Mouse (Mus musculus): ENCODE measurements around the gene Hdac4. TPM values are rescaled to one million over a fixed set of nuclear protein-coding genes. Genes with fewer than 3 reads are reported as not detected.

Gene Hdac4
- total RNA-seq, 2 experiments from 2014 or later, result 13.3 to 19.0 TPM

DNA sequence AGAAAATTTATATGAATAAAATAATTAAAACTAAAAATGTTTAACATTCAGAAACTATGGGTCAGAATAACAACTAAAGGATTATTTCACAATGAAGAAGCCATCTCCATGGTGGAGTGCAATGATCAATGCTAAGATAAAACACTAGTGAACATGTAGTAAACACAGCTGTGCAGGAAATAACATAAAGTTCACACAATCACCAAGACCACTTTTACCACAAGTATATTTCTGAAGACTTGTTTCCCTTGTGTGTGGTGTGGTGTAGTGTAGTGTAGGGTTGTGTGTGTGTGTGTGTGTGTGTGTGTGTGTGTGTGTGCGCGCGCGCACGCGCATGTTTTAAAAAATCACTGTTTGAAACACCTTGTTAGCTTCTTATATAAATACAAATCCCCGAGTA lies 126.0 kb downstream of the Hdac4 start:
- ATAC-seq (ENCODE audit: poor library complexity, severe bottlenecking), result no peak

DNA sequence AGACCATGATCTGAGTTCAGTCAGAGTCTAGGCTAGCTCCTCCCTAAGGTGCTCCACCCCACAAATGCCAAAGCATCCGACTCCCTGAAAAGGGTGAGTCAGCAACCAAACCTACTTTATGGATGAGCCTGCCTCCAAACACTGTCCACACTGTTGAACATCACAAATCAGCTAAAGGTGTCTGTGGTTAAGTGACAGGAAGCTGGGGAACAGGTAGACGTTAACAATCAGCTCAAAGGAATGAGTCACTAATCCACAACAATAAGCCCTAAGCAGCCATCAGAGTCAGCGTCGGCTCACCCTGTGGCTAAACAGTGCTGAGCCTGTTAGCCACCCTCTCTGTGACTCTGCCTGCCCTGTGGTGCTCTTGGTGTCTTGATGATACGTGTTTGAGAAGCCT lies 131.2 kb downstream of the Hdac4 start:
- peak; percentile 43 for ATAC-seq (ENCODE audit: poor library complexity, severe bottlenecking)

DNA sequence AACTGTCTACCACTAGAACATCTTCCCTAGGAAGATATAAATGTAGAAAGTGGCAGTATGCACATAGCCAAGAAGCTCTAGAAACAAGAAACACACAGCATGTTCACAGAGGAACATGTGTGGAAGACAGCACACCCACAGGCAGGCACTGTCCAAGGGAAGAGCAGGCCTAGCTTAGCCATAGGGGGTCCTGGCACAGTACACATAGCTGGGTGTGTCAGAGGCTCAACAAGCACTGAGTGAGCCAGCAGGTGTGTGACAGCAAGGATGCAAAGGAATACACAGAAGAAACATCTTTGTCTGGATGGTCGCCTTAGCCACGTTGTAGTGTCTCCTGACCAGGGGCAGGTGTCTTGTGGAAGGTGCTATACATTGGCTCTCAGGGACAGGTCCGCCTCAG lies 132.2 kb downstream of the Hdac4 start:
- no peak for ATAC-seq (ENCODE audit: poor library complexity, severe bottlenecking)

DNA sequence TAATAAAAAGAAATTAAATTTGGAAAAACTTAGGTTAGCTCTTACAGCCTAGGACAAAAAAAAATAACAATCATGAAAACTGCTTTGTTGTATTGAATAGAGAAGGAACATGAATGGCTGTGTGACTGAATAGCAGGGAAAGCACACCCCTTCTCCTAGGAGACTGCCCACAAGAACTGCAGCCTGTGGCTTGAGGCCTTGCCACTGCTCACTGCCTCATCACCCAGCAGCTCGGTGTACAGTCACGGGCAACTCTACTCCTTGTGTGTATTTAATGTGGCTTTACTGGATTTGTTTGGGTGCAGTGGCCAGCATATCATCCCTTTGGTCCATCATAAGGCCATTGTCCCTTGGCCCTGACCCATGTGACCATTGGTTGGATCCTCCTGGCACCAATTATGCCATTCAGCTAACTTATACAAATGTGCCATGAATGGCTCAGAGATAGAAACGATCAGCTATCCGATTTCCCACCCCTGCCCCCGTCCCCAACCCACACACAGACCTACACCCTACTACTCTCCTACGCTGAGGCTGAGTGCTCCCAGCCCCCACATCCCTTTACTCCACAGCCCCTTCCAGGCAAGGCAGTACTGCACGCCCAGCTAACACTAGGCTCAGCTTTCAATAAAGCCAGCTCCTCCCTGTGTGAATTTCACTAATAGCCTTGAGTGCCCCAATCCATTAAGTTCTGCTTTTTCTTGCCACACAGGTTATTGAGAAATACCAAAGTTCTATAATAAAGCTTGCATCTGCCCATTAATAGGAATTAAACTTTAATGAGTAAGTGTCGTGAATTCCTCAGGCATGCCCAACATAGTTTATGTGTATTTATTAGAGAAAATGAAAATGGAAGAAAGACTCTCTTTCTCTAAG lies 134.1 kb downstream of the Hdac4 start:
- peak; percentile 64 for ATAC-seq (ENCODE audit: poor library complexity, severe bottlenecking)

DNA sequence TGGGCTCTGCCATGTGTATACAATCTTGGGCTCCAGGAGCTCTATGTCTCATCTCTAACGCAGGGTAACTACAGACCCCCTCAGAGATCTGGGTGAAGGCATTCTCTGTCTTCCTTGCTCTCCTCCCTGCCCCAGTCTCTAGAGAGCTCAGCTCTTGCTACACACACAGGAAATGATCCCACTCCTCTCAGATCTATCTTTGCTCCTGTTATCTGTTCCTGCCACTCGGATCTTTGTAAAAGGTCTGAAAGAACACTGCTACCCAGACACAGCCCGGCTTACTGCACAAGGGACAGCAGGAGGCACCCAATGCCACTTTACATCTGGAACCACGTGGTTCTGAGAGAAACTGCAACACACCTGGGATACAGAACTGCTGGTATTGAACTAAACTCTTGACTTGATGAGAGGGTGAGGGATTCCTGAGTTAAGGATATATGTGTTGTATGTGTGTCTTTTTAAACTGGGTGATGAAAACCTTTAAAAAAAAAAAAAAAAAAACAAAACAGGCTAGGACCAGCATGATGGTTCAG lies 134.9 kb downstream of the Hdac4 start:
- ATAC-seq (ENCODE audit: poor library complexity, severe bottlenecking), result no peak

DNA sequence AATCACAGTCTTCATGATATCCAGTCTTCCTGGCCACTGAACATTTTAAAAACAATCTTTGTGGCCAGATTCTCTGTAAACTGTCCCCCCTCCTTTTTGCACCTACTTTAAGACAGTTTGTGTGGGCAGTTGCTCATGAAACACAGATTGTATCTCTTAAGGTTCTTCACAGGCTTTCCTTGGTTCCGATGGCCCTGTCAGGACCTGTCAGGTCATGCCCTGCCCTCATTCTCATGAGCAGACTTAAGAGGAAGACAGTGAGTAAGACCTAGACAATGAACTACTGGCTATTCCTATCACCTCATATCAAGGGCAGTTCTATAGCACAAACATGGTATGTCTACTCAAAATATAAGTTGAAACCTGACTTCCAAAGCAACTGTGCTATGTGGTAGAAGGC lies 135.9 kb downstream of the Hdac4 start:
- ATAC-seq (ENCODE audit: poor library complexity, severe bottlenecking), result no peak

DNA sequence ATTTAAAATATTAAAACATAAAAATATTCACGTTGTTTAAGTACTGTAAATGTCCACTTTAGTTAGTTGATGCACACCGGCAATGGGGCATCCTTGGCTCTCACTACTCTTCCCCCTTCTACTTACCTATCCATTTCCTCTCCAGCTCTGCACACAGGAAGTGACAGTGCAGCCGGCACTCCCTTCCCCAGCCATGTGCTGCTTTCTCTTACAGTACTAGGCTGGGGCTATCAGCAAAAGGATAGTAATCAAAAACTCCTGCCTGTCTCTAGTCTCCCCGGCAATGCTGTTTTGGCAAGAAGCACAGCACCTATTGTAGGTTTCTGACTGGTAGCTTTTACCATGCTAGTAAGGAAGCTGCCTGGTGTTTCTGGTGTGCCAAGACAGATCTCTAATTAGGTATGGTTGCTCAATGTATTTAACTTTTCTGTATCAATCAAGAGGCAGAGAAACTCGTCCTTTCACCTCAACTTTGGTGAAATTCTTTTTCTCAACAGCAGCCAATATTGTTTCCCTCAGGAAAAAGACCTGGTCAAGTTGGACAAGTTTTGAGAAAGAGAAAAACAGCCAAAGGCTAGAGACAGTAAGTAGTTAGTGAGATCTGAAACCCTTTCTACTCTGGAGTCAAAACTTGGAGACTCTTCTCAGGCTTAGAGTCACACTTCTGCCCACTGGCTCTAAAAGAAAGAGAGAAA lies 136.6 kb downstream of the Hdac4 start:
- ATAC-seq (ENCODE audit: poor library complexity, severe bottlenecking), result peak; percentile 88

DNA sequence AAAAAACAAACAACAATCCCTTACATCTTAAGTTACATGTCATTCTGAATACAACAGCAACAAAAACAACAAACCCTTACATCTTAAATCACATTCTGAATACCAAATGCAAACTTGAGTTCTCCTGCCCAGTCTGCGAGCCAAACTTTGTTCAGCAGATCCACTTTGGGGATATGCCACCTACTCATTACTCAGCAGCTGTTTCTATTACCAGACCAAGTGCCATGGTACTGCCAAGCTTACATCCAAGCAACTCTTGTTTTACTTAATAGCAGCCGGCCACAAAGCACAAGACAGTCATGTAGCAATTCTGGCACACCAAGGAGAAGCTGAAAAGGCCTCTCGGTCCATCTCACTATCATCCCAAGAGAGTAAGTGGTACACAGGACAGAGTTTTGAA lies 138.4 kb downstream of the Hdac4 start:
- ATAC-seq (ENCODE audit: poor library complexity, severe bottlenecking), result no peak

DNA sequence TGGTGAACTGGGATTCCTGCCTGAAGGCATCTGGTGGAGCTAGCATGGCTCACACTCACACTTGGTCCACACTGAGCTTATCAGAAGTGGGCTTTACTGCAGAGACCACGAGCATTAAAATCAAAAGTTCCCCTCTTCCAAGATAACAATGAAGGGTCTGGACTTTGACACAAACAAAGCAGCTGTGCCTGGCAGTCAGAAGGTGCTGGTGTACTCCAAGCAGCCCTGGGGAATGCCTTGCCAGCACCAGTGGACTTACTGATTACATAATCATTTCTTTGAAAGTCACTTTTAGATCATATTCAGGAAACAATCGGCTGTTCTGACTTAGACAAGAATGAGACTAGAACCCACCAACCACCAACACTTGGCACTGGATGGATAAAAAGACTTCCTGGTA lies 140.3 kb downstream of the Hdac4 start:
- ATAC-seq (ENCODE audit: poor library complexity, severe bottlenecking), result no peak

DNA sequence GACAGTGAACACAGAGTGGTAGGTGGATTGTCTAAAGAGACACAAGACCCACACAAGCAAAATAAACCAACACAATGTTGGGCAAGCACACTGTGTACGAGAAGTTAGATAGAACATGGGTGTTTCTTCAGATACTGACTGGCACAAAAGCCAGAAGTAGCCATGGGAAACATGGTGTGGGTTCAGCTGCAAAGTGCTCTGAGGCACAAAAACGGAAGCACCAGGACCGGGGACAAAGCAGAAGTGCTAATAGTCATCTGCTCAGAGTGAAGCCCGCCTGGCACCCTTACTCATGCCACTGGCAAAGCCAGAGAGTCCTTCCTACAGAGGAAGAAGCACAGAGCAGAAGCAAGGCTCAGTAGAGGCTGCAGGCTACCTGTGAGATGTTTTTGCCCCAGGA lies 143.3 kb downstream of the Hdac4 start:
- ATAC-seq (ENCODE audit: poor library complexity, severe bottlenecking), result peak; percentile 66

DNA sequence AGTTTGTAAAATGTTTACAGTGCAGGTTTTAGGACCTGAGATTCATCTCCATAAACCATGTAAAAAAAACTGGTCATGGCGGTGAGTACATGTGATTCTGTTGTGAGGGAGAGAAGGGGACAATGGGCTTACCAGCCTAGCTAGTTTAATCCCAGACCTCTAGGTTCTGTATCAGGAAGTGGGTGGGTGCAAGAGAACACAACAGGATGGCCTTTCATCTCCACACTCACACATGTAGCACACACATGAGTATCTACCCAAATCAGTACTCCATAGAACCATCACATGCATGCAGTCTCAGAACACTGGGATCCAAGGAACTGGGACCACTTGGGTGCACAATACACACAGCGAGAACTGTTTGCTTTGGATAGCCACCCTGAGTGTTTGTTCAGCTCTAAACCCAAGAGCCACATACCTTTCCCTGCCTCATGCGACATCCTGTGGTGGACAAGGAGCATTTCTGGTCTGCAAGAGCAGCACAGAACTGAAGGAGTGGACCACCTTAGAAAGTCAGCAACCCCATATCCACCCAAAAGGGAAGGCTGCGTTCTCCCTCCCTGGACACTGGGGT lies 143.9 kb downstream of the Hdac4 start:
- peak; percentile 1 for ATAC-seq (ENCODE audit: poor library complexity, severe bottlenecking)

DNA sequence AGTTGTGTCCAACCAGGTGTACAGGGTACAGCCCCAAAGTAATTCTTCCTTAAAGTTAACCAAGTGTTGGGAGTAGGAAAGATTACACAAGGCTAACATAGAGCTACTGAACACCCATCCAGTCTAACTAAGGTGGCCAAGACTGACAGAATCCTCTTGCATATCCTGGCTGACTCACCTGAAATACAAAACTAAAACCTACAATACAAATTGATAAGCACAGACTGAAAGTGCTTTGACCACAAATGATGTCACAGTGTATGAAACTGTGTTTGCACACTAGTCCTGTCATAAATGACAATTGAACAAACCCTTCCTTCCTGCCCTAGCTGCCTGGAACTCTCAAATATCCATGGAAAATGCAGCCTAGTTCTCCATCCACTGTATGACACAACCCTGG lies 144.5 kb downstream of the Hdac4 start:
- no peak for ATAC-seq (ENCODE audit: poor library complexity, severe bottlenecking)

DNA sequence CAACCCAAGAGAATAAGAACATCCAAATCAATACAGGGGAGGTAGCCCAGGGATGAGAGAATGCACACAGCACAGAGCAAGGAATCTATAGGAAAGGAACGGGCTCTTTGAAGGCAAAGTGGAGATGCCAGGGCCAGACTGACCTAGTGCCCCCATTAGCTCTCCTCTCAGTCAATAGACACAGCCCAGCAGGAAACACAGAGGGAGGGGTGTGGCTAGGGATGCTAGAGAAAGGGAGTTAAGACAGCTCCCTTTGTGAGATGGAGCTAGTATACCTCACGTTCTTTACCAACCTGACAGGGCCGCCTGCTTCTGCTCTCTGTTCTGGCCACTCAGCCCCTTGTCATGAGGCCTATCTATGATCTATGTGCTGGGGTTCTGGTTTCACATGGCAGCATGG lies 144.9 kb downstream of the Hdac4 start:
- ATAC-seq (ENCODE audit: poor library complexity, severe bottlenecking), result no peak

DNA sequence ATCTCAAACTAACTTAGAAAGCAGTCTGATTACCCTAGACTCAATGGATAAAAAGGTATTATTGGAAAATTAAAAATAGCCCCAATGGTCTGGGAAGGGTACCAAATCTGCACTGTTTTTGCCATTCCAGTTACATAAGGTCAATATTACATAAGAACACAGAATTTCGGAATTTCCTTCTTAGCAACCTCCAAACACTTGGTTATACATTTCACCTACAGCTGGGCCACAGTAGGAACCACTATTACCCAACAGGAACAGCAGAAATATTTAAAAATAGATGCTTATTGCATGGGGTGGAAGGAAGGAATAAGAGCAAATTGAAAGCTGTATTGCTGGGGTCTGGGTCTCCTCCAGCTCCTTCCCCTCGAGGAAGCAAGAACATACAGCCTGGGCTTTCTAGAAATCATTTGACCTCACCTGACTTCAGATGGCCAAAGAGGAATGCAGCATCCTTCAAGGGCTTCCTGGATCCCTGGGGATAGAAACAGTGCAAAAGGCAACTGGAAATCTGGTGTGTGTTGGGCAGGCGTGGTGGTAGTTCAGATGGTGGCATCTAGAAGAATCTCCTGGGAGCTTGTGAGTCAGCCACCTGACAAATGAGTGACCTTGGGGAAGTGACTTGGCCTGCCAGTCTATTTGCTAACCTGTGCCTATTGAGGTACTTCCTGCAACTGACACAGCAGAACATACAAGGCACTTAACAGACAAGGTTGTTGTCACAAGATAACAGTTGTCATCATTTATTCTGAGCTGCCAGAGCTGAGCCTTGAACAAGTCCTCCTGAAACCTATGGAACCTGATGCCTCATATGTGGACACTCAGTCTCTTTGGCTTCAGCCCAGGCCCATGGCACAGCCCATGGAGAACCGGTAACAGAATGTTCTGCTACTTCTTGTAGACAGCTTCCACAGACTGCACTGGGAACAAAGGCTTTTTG lies 146.8 kb downstream of the Hdac4 start:
- peak; percentile 70 for ATAC-seq (ENCODE audit: poor library complexity, severe bottlenecking)

DNA sequence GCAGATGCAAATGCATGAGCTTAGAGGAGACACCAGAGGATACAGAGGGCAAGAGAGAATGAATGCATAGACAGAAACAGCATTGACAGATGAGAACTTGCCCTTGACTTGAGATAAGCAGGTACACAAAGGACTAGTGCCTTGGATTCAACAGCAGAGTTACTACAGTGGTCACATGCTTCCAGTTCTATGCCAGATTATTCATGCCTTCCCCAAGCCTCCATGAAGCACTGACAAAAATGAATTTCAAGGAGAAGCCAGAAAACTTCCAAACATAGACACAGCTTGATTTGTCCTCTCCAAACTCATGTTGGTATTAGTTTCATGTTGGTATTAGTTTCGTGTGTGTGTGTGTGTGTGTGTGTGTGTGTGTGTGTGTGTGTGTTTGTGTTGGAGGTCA lies 149.8 kb downstream of the Hdac4 start:
- no peak for ATAC-seq (ENCODE audit: poor library complexity, severe bottlenecking)

DNA sequence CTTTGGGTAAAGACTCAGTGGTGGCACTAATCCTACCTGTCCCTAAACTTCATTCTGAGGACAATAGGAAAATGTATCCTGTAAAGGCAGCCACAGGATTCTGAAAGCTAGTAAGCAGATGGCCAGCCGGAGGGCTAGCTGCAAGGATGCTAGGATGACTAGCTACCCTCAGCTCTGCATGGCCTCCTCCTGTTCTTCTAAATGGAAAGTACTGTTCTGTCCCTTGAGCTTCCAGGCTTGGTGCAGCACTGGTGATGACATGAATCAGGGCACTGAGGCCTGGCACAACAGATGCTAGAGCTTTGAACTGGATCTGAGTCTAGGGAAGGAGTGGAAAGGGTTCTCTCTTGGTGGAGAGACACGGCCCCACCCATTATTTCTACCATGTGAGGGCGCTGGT lies 150.6 kb downstream of the Hdac4 start:
- no peak for ATAC-seq (ENCODE audit: poor library complexity, severe bottlenecking)

DNA sequence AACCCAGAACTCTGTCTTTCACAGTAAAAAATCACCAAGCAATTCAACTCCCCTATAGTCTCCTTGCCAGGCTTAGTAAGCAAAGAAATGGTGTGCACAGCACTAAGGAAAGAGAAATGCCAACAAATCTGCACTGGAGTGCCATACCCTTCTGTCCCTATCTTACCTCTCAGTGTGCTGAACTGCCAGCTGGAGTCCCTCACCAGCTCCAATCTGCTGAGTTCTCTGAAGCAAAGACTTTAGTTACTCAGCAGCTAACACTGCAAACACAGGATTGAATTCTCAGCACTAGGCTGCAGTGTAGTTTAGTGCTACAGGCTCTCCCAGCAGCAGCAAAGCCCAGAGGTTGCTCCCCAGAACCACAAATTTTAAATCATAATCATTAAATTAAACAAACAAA lies 151.5 kb downstream of the Hdac4 start:
- no peak for ATAC-seq (ENCODE audit: poor library complexity, severe bottlenecking)

DNA sequence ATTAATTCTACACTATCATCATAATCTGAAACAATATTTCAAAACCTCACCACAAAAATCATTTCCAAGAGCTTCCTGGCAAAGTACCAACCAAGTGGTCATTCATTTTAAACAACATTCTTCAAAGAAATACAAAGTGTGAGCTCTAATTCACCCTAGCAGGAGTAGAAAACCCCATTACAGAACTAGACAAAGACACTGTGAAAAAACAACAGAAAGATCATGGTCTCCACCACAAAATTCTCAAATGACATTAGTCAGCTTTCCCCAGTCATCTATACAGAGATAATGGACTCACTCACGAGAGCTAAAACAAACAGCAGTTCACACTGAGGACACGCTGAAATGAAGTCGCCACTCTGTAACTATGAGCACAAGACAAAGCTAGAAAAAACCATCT lies 153.4 kb downstream of the Hdac4 start:
- ATAC-seq (ENCODE audit: poor library complexity, severe bottlenecking), result no peak

DNA sequence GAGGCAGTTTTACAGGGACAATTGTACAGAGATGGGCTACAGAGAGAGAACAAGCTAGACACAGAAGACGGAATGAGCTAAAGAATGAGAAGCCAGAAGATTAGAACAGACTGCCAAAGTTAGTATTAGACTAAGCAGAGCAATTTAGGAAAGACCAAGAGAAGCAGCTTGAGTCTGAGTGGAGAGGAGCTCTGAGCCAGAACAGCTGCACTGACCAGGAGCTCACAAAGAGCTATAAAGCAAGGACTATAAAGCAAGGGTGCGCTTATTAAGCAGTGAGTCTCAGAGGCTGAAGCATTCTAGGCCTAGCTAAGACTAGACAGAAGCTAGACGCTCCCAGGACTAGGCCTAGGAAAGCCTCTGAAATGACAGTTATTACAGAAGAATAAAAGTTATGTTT lies 154.2 kb downstream of the Hdac4 start:
- ATAC-seq (ENCODE audit: poor library complexity, severe bottlenecking), result no peak

DNA sequence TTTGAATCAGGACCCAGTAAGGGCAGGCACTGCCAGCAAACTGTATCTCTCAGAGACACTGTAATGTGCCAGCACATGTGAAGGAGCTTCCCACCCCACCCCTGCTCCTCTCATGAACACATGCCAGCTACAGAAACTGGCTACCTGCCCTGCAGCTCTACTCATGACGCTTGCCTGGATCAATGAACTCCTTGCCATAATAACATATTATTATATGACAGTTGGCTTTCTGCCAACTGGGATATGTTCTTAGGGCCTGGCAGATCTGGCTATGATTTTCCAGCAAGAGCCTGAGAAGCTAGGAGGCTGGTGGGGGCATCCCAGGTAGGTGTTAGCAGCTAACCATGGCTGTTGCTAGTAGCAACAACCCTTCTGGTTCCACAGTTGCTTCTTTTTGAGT lies 156.8 kb downstream of the Hdac4 start:
- ATAC-seq (ENCODE audit: poor library complexity, severe bottlenecking), result no peak

DNA sequence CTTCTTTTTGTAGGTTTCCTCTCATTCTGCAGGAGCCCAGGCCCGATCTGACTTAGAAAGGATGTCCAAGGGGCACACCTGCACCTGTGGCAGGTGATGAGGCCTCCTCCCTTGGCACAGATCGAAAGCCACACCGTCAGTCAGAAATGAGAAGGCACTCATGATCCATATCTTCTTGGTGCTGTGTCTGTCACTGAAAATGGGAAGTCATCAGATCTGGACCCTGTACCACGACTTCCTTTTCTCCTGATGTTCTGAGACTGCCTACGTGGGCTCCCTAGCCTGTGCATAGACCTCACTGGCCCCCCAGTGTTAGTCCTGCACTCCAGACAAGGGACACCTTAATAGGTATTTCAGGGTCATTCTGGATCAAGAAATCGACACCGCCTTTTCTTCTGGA lies 158.5 kb downstream of the Hdac4 start:
- peak; percentile 63 for ATAC-seq (ENCODE audit: poor library complexity, severe bottlenecking)

Data from megakaryocyte, adult 5-6 weeks (primary cell).